ENCODE assay signal across 11 mouse cellular contexts in genomic region chr1:86301221-86302091, GRCm38 (mm10). TPM values are rescaled to one million over a fixed set of nuclear protein-coding genes. Genes with fewer than 3 reads are reported as not detected.
A peak's percentile ranks its signal among the peaks of the same experiment; 100 is the strongest.
DNase-seq lines count a peak whose midpoint lies in the region; ATAC-seq and TF ChIP-seq lines count a peak whose summit lies in the region.
"Had no signal": no experiment of that assay in that cellular context is flagged by ENCODE, and none has a peak within 500 bp of the region (broad histone marks: within the 10 kb centered on the region; RNA-seq: fewer than 3 reads in every experiment).

No protein-coding gene starts in this region.

- H3K4me2 ChIP-seq in stomach, postnatal 0 days (replicated peaks; ENCODE audit: low read depth), result no peak overlapping the region
- H3K4me2 ChIP-seq: forebrain, embryonic 15.5 days; heart, embryonic 15.5 days had no signal

- no peaks in the 10 kb centered on the region for H3K27me3 ChIP-seq in E14TG2a.4 (ENCODE audit: insufficient read depth, low read length)
- H3K27me3 ChIP-seq in stomach, postnatal 0 days (ENCODE audit: control insufficient read depth, insufficient read depth, low read length), result no peaks in the 10 kb centered on the region; the same call in 1 of the 2 replicates

- TF ChIP-seq CTCF in layer of hippocampus, adult 2 months (conservative IDR thresholded peaks at IDR 0.05), result peak; percentile 29; the same call in 1 of the 2 replicates
- no peak for TF ChIP-seq CTCF in E14TG2a.4 (conservative IDR thresholded peaks at IDR 0.05; ENCODE audit: low read length)
- TF ChIP-seq CTCF in stomach, postnatal 0 days (IDR thresholded peaks at IDR 0.05; ENCODE audit: low read depth), result peak; percentile 69
- TF ChIP-seq CTCF in left cerebral cortex, adult 2 months (IDR thresholded peaks at IDR 0.05), result no peak

- no peaks in the 10 kb centered on the region for H3K9me3 ChIP-seq in E14TG2a.4 (ENCODE audit: low read length)
- no peaks in the 10 kb centered on the region for H3K9me3 ChIP-seq in stomach, postnatal 0 days (ENCODE audit: control insufficient read depth, low read length)
- H3K9me3 ChIP-seq: forebrain, embryonic 15.5 days; heart, embryonic 15.5 days had no signal

- H3K27ac ChIP-seq in layer of hippocampus, adult 2 months, result no peak overlapping the region
- H3K27ac ChIP-seq in stomach, postnatal 0 days (replicated peaks), result no peak overlapping the region
- no peak overlapping the region for H3K27ac ChIP-seq in left cerebral cortex, adult 2 months
- H3K27ac ChIP-seq: forebrain, embryonic 15.5 days; heart, embryonic 15.5 days had no signal

- no peak overlapping the region for H3K9ac ChIP-seq in stomach, postnatal 0 days (ENCODE audit: low read length)
- H3K9ac ChIP-seq: forebrain, embryonic 15.5 days; heart, embryonic 15.5 days had no signal

- H3K4me3 ChIP-seq in layer of hippocampus, adult 2 months, result no peak overlapping the region
- peak overlapping the region; percentile 96 for H3K4me3 ChIP-seq in E14TG2a.4 (replicated peaks; ENCODE audit: low read length)
- H3K4me3 ChIP-seq in stomach, postnatal 0 days (ENCODE audit: low read depth, low read length), result no peak overlapping the region
- no peak overlapping the region for H3K4me3 ChIP-seq in left cerebral cortex, adult 2 months
- H3K4me3 ChIP-seq: forebrain, embryonic 15.5 days; heart, embryonic 15.5 days had no signal

- intact Hi-C loops in left cerebral cortex, adult 2 months (cut with DNase I), result no loop called here

- no peak for TF ChIP-seq EP300 in stomach, postnatal 0 days (optimal IDR thresholded peaks at IDR 0.05)

- ATAC-seq in stomach, postnatal 0 days (ENCODE audit: low FRiP score, low TSS enrichment), result no peak
- ATAC-seq: forebrain, embryonic 15.5 days had no signal

- H3K36me3 ChIP-seq in E14TG2a.4 (ENCODE audit: insufficient read depth, low read length), result peaks cover 26% of the 10 kb centered on the region
- H3K36me3 ChIP-seq in stomach, postnatal 0 days (ENCODE audit: control insufficient read depth, insufficient read depth, low read length), result no peaks in the 10 kb centered on the region
- H3K36me3 ChIP-seq: forebrain, embryonic 15.5 days; heart, embryonic 15.5 days had no signal

- 51% methylated on average over 6 of the region's 6 CpGs for WGBS in stomach, postnatal 0 days

- H3K4me1 ChIP-seq in E14TG2a.4 (replicated peaks; ENCODE audit: low read depth, low read length), result peaks cover 78% of the 10 kb centered on the region
- no peaks in the 10 kb centered on the region for H3K4me1 ChIP-seq in stomach, postnatal 0 days (replicated peaks; ENCODE audit: control insufficient read depth, insufficient read depth)

- no peak for DNase-seq in layer of hippocampus, adult 2 months (ENCODE audit: low spot score in 2 of 2)
- no peak for DNase-seq in layer of hippocampus, adult 11-12 months (ENCODE audit: low spot score)
- DNase-seq in induced T-regulatory cell, adult 2 months (ENCODE audit: low read depth), result peak; percentile 48
- DNase-seq in stomach, postnatal 0 days (ENCODE audit: low spot score), result peak; percentile 54
- DNase-seq in left cerebral cortex, adult 2 months (ENCODE audit: extremely low spot score in 1 of 2, low spot score in 2 of 2), result no peak
- no peak for DNase-seq in urinary bladder, postnatal 14 days (ENCODE audit: low spot score)
- DNase-seq in embryo, embryonic 10 days (ENCODE audit: low spot score), result no peak
- DNase-seq: cerebellum, postnatal 36 days had no signal

RNA-seq across cellular contexts. Expression of gene B3gnt7, which starts 1.2 kb away (rescaled TPM):
- 1 to 10 TPM in 1 of 2 experiments, under 1 TPM in 1; 0.98 to 1.2 TPM for total RNA-seq in layer of hippocampus, adult 2 months (2021)
- polyA plus RNA-seq in stomach, postnatal 0 days (2015; fragmentation: Nextera tagmentation; extraction: Ambion mirVana), result 9.3 and 10.9 TPM in 2 replicates
- total RNA-seq in left cerebral cortex, adult 2 months (2021), result 1 to 10 TPM in 1 of 2 experiments, under 1 TPM in 1; 0.97 to 1.4 TPM

RNA-seq across cellular contexts. Expression of gene Ncl, which starts 57.7 kb away (rescaled TPM):
- total RNA-seq in layer of hippocampus, adult 2 months (2021), result 100 to 1,000 TPM; 140 to 145 TPM
- 198 and 202 TPM in 2 replicates for polyA plus RNA-seq in stomach, postnatal 0 days (2015; fragmentation: Nextera tagmentation; extraction: Ambion mirVana)
- 100 to 1,000 TPM; 131 to 133 TPM for total RNA-seq in left cerebral cortex, adult 2 months (2021)

Comparison
In these comparisons a context has a peak if more than half of its experiments do, and no peak if none do; other contexts are left out.
1. DNase-seq: peak in induced T-regulatory cell, adult 2 months (single experiment) and stomach, postnatal 0 days (single experiment); none in layer of hippocampus, adult 2 months (0 of 2), layer of hippocampus, adult 11-12 months (single experiment), left cerebral cortex, adult 2 months (0 of 2), urinary bladder, postnatal 14 days (single experiment) and embryo, embryonic 10 days (single experiment).
2. CTCF ChIP-seq: peak in layer of hippocampus, adult 2 months (single experiment) and stomach, postnatal 0 days (single experiment); none in E14TG2a.4 (single experiment) and left cerebral cortex, adult 2 months (single experiment).